Mouse (Mus musculus): ENCODE data around the gene Cubn.

The Cubn gene

DNA sequence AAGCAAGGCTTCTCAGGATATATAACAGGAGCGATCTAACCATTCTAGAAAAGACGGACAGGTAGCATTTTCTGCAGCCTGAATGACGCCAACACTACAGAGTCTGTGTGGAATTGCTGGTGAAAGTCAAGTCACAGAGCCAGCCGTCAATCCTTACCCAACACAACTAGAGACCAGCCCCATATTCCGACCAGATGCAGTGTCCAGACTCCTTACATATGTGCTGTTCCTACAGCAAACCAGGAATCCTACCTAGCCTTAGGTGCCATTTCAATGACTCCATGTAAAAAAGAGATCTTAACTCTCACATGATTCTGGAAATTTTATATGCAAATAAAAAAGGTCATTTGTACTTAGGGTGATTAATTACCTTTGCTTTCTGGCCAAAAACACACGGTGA, 259.3 kb downstream of the Cubn start:
- no peak for DNase-seq

DNA sequence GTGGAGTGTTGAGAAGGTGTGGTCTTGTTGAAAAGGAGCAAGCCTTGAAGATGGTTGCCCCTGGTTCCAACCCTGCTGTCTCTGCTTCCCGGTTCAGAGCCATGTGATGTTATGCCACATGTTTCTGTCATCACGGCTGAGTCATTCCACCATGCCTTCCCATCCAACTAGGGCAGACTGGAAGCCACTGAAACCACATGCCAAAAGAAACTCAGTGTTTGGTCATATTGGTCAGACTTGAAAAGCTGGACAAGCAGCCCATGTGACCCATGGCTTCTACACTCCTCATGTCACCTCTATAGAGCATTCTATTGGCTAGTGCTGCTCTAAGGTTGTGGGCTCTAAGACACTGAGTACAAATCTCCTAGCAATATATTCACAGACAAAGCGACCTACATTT, 261.9 kb downstream of the Cubn start:
- no peak for DNase-seq
